Mouse (Mus musculus): ENCODE data around the gene Bpifb1. TPM values are rescaled to one million over a fixed set of nuclear protein-coding genes. Genes with fewer than 3 reads are reported as not detected.
"Not testable (repeated sequence)": the region's sequence is repeated elsewhere in the genome, so short reads cannot be mapped to it uniquely, and the experiment has no call there.

Bpifb1 gene
- polyA plus RNA-seq, 1 experiment, result not detected

DNA sequence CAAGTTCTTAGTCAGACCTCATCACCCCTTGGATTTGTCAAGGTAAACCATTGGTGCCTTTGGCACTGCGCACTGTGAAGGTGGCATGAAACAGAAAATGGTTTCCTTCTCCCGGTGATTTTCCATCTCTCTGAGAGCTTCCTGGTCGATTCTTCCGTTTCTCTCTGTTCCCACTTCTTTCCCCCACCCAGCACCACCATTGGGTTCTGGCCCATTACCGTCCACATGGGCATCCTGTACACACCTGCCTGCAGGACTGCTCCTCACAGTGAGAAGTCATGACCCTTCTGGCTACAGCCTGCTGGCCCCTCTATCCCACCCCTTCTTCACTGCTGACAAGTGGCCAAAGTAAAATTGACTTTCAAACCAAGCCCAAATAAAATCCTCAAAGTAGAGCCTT is 54.7 kb downstream of the Bpifb1 start:
- WGBS, result 92% methylated on average over 5 of the region's 5 CpGs
- TF ChIP-seq POLR2A (IDR thresholded peaks at IDR 0.05; ENCODE audit: low read depth, low read length) (no peak), CTCF (IDR thresholded peaks at IDR 0.05; ENCODE audit: extremely low read depth, insufficient read depth, insufficient read length, insufficient replicate concordance) (no peak)
- DNase-seq (ENCODE audit: low read depth in 1 of 2, low spot score in 2 of 2), result no peak

GRCm38 (mm10) chr2:154255254-154255653 is 64.6 kb downstream of the Bpifb1 start:
- H3K4me1 ChIP-seq (ENCODE audit: control insufficient read depth, insufficient read depth, insufficient read length); DNase-seq (ENCODE audit: low read depth in 1 of 2, low spot score in 2 of 2); H3K27me3 ChIP-seq (ENCODE audit: control insufficient read depth, insufficient read depth, low read length); H3K4me3 ChIP-seq (ENCODE audit: extremely low read depth, insufficient read depth, insufficient read length); H3K36me3 ChIP-seq (ENCODE audit: control insufficient read depth, insufficient read depth, low read length); H3K27ac ChIP-seq (ENCODE audit: insufficient read depth, low read length): not testable (repeated sequence)
- 75% methylated on average over 2 of the region's 4 CpGs for WGBS

More for the DNA sequence above, 54.7 kb downstream of the Bpifb1 start:
- Histone ChIP-seq H3K27me3 (ENCODE audit: control insufficient read depth, insufficient read depth, low read length) (no peaks in the 10 kb centered on the region), H3K27ac (ENCODE audit: insufficient read depth, low read length) (no peak overlapping the region), H3K36me3 (ENCODE audit: control insufficient read depth, insufficient read depth, low read length) (no peaks in the 10 kb centered on the region), H3K4me3 (ENCODE audit: extremely low read depth, insufficient read depth, insufficient read length) (no peak overlapping the region), H3K4me1 (ENCODE audit: control insufficient read depth, insufficient read depth, insufficient read length) (no peaks in the 10 kb centered on the region)

GRCm38 (mm10) chr2:154255770-154256169 is 65.2 kb downstream of the Bpifb1 start:
- H3K4me1 ChIP-seq (ENCODE audit: control insufficient read depth, insufficient read depth, insufficient read length), result no peaks in the 10 kb centered on the region
- no peaks in the 10 kb centered on the region for H3K27me3 ChIP-seq (ENCODE audit: control insufficient read depth, insufficient read depth, low read length)
- no peak for TF ChIP-seq CTCF (IDR thresholded peaks at IDR 0.05; ENCODE audit: extremely low read depth, insufficient read depth, insufficient read length, insufficient replicate concordance)
- TF ChIP-seq POLR2A (IDR thresholded peaks at IDR 0.05; ENCODE audit: low read depth, low read length), result no peak
- H3K36me3 ChIP-seq (ENCODE audit: control insufficient read depth, insufficient read depth, low read length), result no peaks in the 10 kb centered on the region
- no peak for DNase-seq (ENCODE audit: low read depth in 1 of 2, low spot score in 2 of 2)
- 82% methylated on average over 4 of the region's 4 CpGs for WGBS
- no peak overlapping the region for H3K27ac ChIP-seq (ENCODE audit: insufficient read depth, low read length)
- H3K4me3 ChIP-seq (ENCODE audit: extremely low read depth, insufficient read depth, insufficient read length), result no peak overlapping the region

DNA sequence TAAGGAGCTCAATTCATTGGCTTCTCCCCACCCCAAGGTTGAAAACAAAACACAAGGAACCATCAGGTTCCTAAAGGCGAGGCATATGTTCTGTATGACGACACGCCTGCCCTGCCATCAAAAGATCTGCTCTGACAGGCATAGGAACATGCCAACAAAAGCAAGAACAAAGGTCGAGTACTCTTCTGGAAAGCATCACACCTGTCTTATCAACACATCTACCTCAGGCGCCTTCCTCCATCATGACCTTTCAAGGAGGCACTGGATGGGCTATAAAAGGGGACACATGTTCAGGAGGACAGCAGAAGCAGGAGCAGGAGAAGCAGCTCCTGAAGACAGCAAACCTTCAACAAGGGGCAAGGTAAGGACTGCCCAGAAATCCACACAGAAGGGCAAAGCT is 66.9 kb downstream of the Bpifb1 start, which contains the start of gene Bpifb9a:
Bpifb9a (plus strand) TSS at position 301 of the 400 bp plus-strand sequence.
- not testable (repeated sequence) for H3K36me3 ChIP-seq (ENCODE audit: control insufficient read depth, insufficient read depth, low read length); H3K4me1 ChIP-seq (ENCODE audit: control insufficient read depth, insufficient read depth, insufficient read length); H3K4me3 ChIP-seq (ENCODE audit: extremely low read depth, insufficient read depth, insufficient read length); H3K27me3 ChIP-seq (ENCODE audit: control insufficient read depth, insufficient read depth, low read length); H3K27ac ChIP-seq (ENCODE audit: insufficient read depth, low read length); DNase-seq (ENCODE audit: low read depth in 1 of 2, low spot score in 2 of 2)
- 76% methylated on average over 5 of the region's 5 CpGs for WGBS

- H3K27me3 ChIP-seq (ENCODE audit: control insufficient read depth, insufficient read depth, low read length); H3K4me3 ChIP-seq (ENCODE audit: extremely low read depth, insufficient read depth, insufficient read length); H3K36me3 ChIP-seq (ENCODE audit: control insufficient read depth, insufficient read depth, low read length); H3K27ac ChIP-seq (ENCODE audit: insufficient read depth, low read length); H3K4me1 ChIP-seq (ENCODE audit: control insufficient read depth, insufficient read depth, insufficient read length); DNase-seq (ENCODE audit: low read depth in 1 of 2, low spot score in 2 of 2): not testable (repeated sequence)
- 59% methylated on average over 3 of the region's 3 CpGs for WGBS
Observed at GRCm38 (mm10) chr2:154264397-154264796, 73.8 kb downstream of the Bpifb1 start.

Other genes starting within 250 kb of the Bpifb1 start
- not detected in 2 replicates for gene Bpifa6, start 215.9 kb upstream of the Bpifb1 start, polyA plus RNA-seq (2012; rRNA removed)
- gene Bpifa2, start 182.6 kb upstream of the Bpifb1 start, polyA plus RNA-seq (2012; rRNA removed), result not detected in 2 replicates
- not detected in 2 replicates for gene Bpifa3, start 60.5 kb upstream of the Bpifb1 start, polyA plus RNA-seq (2012; rRNA removed)
- gene Bpifa1, start 47.9 kb upstream of the Bpifb1 start, polyA plus RNA-seq (2012; rRNA removed), result not detected in 2 replicates
- not detected in 2 replicates for gene Bpifa5, start 28.2 kb upstream of the Bpifb1 start, polyA plus RNA-seq (2012; rRNA removed)
- gene Bpifb5, start 32.9 kb downstream of the Bpifb1 start, polyA plus RNA-seq (2012; rRNA removed), result 0.06 and 0.08 TPM in 2 replicates
- not detected in 2 replicates for gene Bpifb9a, start 67.0 kb downstream of the Bpifb1 start, polyA plus RNA-seq (2012; rRNA removed)
- gene Bpifb9b, start 116.4 kb downstream of the Bpifb1 start, polyA plus RNA-seq (2012; rRNA removed), result not detected in 2 replicates
- gene Cdk5rap1, start 182.2 kb downstream of the Bpifb1 start, polyA plus RNA-seq (2012; rRNA removed), result 6.9 and 8.3 TPM in 2 replicates
- gene Snta1, start 217.3 kb downstream of the Bpifb1 start, polyA plus RNA-seq (2012; rRNA removed), result 11.0 and 12.1 TPM in 2 replicates
- gene Cbfa2t2, start 245.7 kb downstream of the Bpifb1 start, polyA plus RNA-seq (2012; rRNA removed), result 5.1 and 7.8 TPM in 2 replicates

All from spleen, adult 2 months (tissue).